Mouse (Mus musculus) C2C12 (cell line): ENCODE measurements around the gene Lrfn1.

ENCODE experiments used
- CTCF ChIP-seq: IDR thresholded peaks from one replicate; pipeline ENCODE4 v1.5.1; 2011; ENCODE audit not compliant: control insufficient read depth, insufficient read depth, insufficient read length
- FOSL1 ChIP-seq: IDR thresholded peaks from one replicate; pipeline ENCODE4 v1.8.0; 2011; ENCODE audit warnings: mild to moderate bottlenecking, low read length; ENCODE audit not compliant: poor library complexity, insufficient read depth, severe bottlenecking
- MAX ChIP-seq: IDR thresholded peaks from one replicate; pipeline ENCODE4 v1.6.1; 2011; ENCODE audit warnings: mild to moderate bottlenecking, control low read depth
- MYOD1 ChIP-seq: IDR thresholded peaks from one replicate; pipeline ENCODE4 v1.6.1; 2011; ENCODE audit warnings: low read depth; ENCODE audit not compliant: control insufficient read depth, insufficient read length
- MYOG ChIP-seq: IDR thresholded peaks from one replicate; pipeline ENCODE4 v1.6.1; 2011; ENCODE audit not compliant: control insufficient read depth, insufficient read length; ENCODE audit errors: extremely low read depth
- USF1 ChIP-seq: IDR thresholded peaks from one replicate; pipeline ENCODE4 v1.6.1; 2011; ENCODE audit warnings: low read depth, mild to moderate bottlenecking, control low read depth, moderate library complexity

DNA sequence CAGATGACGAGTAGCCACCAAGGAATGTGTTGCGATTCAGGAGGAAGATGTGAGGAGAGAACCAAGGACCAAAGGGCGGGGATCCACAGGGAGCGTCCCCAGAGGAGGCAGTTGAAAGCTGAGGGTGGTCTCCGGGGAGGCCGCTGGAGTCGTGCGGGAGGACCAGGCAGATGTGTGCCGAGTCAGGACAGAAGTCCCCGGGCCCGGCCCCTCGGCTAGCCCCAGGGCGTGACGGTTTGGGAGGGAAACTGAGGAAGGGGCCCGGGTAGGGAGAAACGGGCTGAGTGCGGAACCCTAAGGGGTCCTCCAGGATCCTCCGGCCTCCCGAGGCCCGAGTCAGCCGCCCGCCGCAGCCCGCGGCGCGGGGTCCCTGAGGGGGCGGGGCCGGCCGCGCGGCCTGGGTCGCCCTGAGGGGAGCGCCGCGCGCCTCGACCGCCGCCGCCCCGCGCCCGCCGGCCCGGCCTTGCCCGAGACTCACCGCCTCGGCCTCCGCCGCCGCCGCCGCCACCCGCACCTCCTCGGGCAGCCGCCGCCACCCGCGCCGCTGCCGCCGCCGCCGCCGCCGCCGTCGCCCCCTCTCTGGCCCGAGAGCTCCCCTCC, 16.0 kb upstream of the Lrfn1 start:
- TF ChIP-seq CTCF (no peak), USF1 (no peak), MAX (no peak), FOSL1 (no peak), MYOD1 (no peak), MYOG (no peak)
